Mouse (Mus musculus) forebrain, embryonic 15.5 days (tissue): Measurements from ENCODE around the gene Tcf15. TPM values are rescaled to one million over a fixed set of nuclear protein-coding genes. Genes with fewer than 3 reads are reported as not detected.

Source experiments
- ATAC-seq: fragments of 200-750 bp; cut with Nextera tagmentation; replicated peaks from 2 replicates; pipeline ENCODE4 v1.8.0; 2017; ENCODE audit warnings: mild to moderate bottlenecking, moderate TSS enrichment, moderate library complexity
- H3K27ac ChIP-seq: fragments of 300-500 bp; sonication (generic); replicated peaks from 2 replicates; pipeline ENCODE4 v1.5.1; 2015; ENCODE audit warnings: mild to moderate bottlenecking, inconsistent platforms
- H3K27me3 ChIP-seq: fragments of 300-500 bp; sonication (generic); 2 replicates; pipeline ENCODE4 v1.6.1; 2015; ENCODE audit warnings: inconsistent platforms
- H3K36me3 ChIP-seq: fragments of 300-500 bp; sonication (generic); 2 replicates; pipeline ENCODE4 v1.6.1; 2015; ENCODE audit warnings: mild to moderate bottlenecking, inconsistent platforms
- H3K4me1 ChIP-seq: fragments of 300-500 bp; sonication (generic); 2 replicates; pipeline ENCODE4 v1.6.1; 2015; ENCODE audit warnings: inconsistent platforms
- H3K4me2 ChIP-seq: fragments of 300-500 bp; sonication (generic); replicated peaks from 2 replicates; pipeline ENCODE4 v1.6.1; 2015; ENCODE audit warnings: mild to moderate bottlenecking, inconsistent platforms
- H3K4me3 ChIP-seq: fragments of 300-500 bp; sonication (generic); 2 replicates; pipeline ENCODE4 v1.5.1; 2015; ENCODE audit warnings: mild to moderate bottlenecking, inconsistent platforms
- H3K9ac ChIP-seq: fragments of 300-500 bp; sonication (generic); replicated peaks from 2 replicates; pipeline ENCODE4 v1.6.1; 2015; ENCODE audit warnings: mild to moderate bottlenecking, inconsistent platforms
- H3K9me3 ChIP-seq: fragments of 300-500 bp; sonication (generic); 2 replicates; pipeline ENCODE4 v1.6.1; 2016; ENCODE audit warnings: inconsistent platforms
- WGBS: fragments of 180-500 bp; shearing (Covaris S2); methylation state at CpG from one replicate; pipeline ENCODE4 v1.1.7; 2015; ENCODE audit warnings: mixed read lengths; 5-methylcytosine and 5-hydroxymethylcytosine counted together
- polyA plus RNA-seq: library from polyadenylated mRNA; unstranded; fragments of >200 nt; fragmentation: Nextera tagmentation; extraction: Ambion mirVana; gene quantifications from 2 replicates; pipeline ENCODE4 v1.2.1, GENCODE M21; 2015

The Tcf15 gene
- polyA plus RNA-seq, 1 experiment from 2014 or later, result 1.8 TPM

GRCm38 (mm10) chr2:152108702-152109101 is 34.7 kb upstream of the Tcf15 start:
- no peak overlapping the region for H3K4me2 ChIP-seq

GRCm38 (mm10) chr2:152109386-152109785 is 34.0 kb upstream of the Tcf15 start:
- WGBS, result 83% methylated on average over 5 of the region's 5 CpGs
- H3K4me3 ChIP-seq, result no peak overlapping the region
- no peak overlapping the region for H3K27ac ChIP-seq
- no peak overlapping the region for H3K4me2 ChIP-seq
- peaks cover 26% of the 10 kb centered on the region for H3K4me1 ChIP-seq
- no peak for ATAC-seq
- no peak overlapping the region for H3K9ac ChIP-seq
- H3K9me3 ChIP-seq, result no peaks in the 10 kb centered on the region
- H3K27me3 ChIP-seq, result no peaks in the 10 kb centered on the region
- no peaks in the 10 kb centered on the region for H3K36me3 ChIP-seq

More at GRCm38 (mm10) chr2:152108702-152109101, 34.7 kb upstream of the Tcf15 start:
- WGBS, result 47% methylated on average over 7 of the region's 7 CpGs
- Histone ChIP-seq H3K27me3 (no peaks in the 10 kb centered on the region), H3K9ac (no peak overlapping the region), H3K9me3 (no peaks in the 10 kb centered on the region), H3K36me3 (no peaks in the 10 kb centered on the region), H3K27ac (no peak overlapping the region), H3K4me3 (no peak overlapping the region), H3K4me1 (peaks cover 25% of the 10 kb centered on the region)
- no peak for ATAC-seq

GRCm38 (mm10) chr2:152111311-152111710 is 32.0 kb upstream of the Tcf15 start:
- H3K9ac ChIP-seq, result no peak overlapping the region
- H3K27ac ChIP-seq, result no peak overlapping the region
- no peaks in the 10 kb centered on the region for H3K36me3 ChIP-seq
- no peak overlapping the region for H3K4me3 ChIP-seq
- H3K27me3 ChIP-seq, result no peaks in the 10 kb centered on the region
- no peak overlapping the region for H3K4me2 ChIP-seq
- no peak for ATAC-seq
- no peaks in the 10 kb centered on the region for H3K9me3 ChIP-seq
- H3K4me1 ChIP-seq, result peaks cover 23% of the 10 kb centered on the region
- 55% methylated on average over 2 of the region's 2 CpGs for WGBS

GRCm38 (mm10) chr2:152111920-152112319 is 31.4 kb upstream of the Tcf15 start:
- Histone ChIP-seq H3K27ac (no peak overlapping the region), H3K27me3 (no peaks in the 10 kb centered on the region), H3K4me1 (peaks cover 19% of the 10 kb centered on the region), H3K36me3 (no peaks in the 10 kb centered on the region), H3K9ac (no peak overlapping the region), H3K4me2 (no peak overlapping the region), H3K4me3 (no peak overlapping the region), H3K9me3 (no peaks in the 10 kb centered on the region)
- peak; percentile 83 for ATAC-seq
- WGBS, result 9% methylated on average over 7 of the region's 7 CpGs

GRCm38 (mm10) chr2:152112490-152112889 is 30.9 kb upstream of the Tcf15 start:
- Histone ChIP-seq H3K27ac (no peak overlapping the region), H3K4me3 (no peak overlapping the region), H3K9me3 (no peaks in the 10 kb centered on the region), H3K36me3 (no peaks in the 10 kb centered on the region), H3K27me3 (no peaks in the 10 kb centered on the region), H3K4me1 (peaks cover 19% of the 10 kb centered on the region), H3K9ac (no peak overlapping the region), H3K4me2 (no peak overlapping the region)
- ATAC-seq, result no peak; the same call in 1 of the 2 replicates
- WGBS, result 79% methylated on average over 5 of the region's 5 CpGs

GRCm38 (mm10) chr2:152112970-152113369 is 30.4 kb upstream of the Tcf15 start:
- 67% methylated on average over 10 of the region's 10 CpGs for WGBS
- no peak for ATAC-seq
- Histone ChIP-seq H3K9me3 (no peaks in the 10 kb centered on the region), H3K27me3 (no peaks in the 10 kb centered on the region), H3K9ac (no peak overlapping the region), H3K4me2 (no peak overlapping the region), H3K36me3 (no peaks in the 10 kb centered on the region), H3K4me1 (peaks cover 19% of the 10 kb centered on the region), H3K4me3 (no peak overlapping the region), H3K27ac (no peak overlapping the region)

GRCm38 (mm10) chr2:152114057-152114975 is 29.0 kb upstream of the Tcf15 start:
- WGBS, result 12% methylated on average over 35 of the region's 36 CpGs
- ATAC-seq, result 0 out of 2 replicates have a peak, but pooled peaks have one; percentile 23
- Histone ChIP-seq H3K27ac (no peak overlapping the region), H3K9me3 (no peaks in the 10 kb centered on the region), H3K4me2 (peak overlapping the region; percentile 54), H3K27me3 (no peaks in the 10 kb centered on the region), H3K4me1 (peaks cover 15% of the 10 kb centered on the region), H3K9ac (peak overlapping the region; percentile 36), H3K4me3 (peak overlapping the region; percentile 27), H3K36me3 (no peaks in the 10 kb centered on the region)

GRCm38 (mm10) chr2:152117694-152118093 is 25.7 kb upstream of the Tcf15 start:
- 85% methylated on average over 7 of the region's 7 CpGs for WGBS
- no peak for ATAC-seq
- H3K4me1 ChIP-seq, result peaks cover 12% of the 10 kb centered on the region
- H3K36me3 ChIP-seq, result no peaks in the 10 kb centered on the region
- no peak overlapping the region for H3K4me3 ChIP-seq
- H3K4me2 ChIP-seq, result no peak overlapping the region
- H3K27me3 ChIP-seq, result no peaks in the 10 kb centered on the region
- no peaks in the 10 kb centered on the region for H3K9me3 ChIP-seq
- H3K9ac ChIP-seq, result no peak overlapping the region
- no peak overlapping the region for H3K27ac ChIP-seq

GRCm38 (mm10) chr2:152119228-152119865 is 24.0 kb upstream of the Tcf15 start:
- Histone ChIP-seq H3K27ac (no peak overlapping the region), H3K4me3 (no peak overlapping the region), H3K36me3 (no peaks in the 10 kb centered on the region), H3K27me3 (no peaks in the 10 kb centered on the region), H3K9me3 (no peaks in the 10 kb centered on the region), H3K4me2 (no peak overlapping the region), H3K9ac (no peak overlapping the region), H3K4me1 (peaks cover 9% of the 10 kb centered on the region)
- ATAC-seq, result no peak
- 70% methylated on average over 6 of the region's 6 CpGs for WGBS

GRCm38 (mm10) chr2:152122896-152123295 is 20.5 kb upstream of the Tcf15 start:
- H3K9me3 ChIP-seq, result no peaks in the 10 kb centered on the region
- no peak for ATAC-seq
- 77% methylated on average over 9 of the region's 9 CpGs for WGBS
- no peak overlapping the region for H3K9ac ChIP-seq
- H3K4me1 ChIP-seq, result no peaks in the 10 kb centered on the region
- no peak overlapping the region for H3K27ac ChIP-seq
- H3K36me3 ChIP-seq, result no peaks in the 10 kb centered on the region
- H3K4me2 ChIP-seq, result no peak overlapping the region
- no peaks in the 10 kb centered on the region for H3K27me3 ChIP-seq
- H3K4me3 ChIP-seq, result no peak overlapping the region

GRCm38 (mm10) chr2:152128597-152128996 is 14.8 kb upstream of the Tcf15 start:
- H3K9me3 ChIP-seq, result no peaks in the 10 kb centered on the region
- H3K27ac ChIP-seq, result no peak overlapping the region
- no peak for ATAC-seq
- no peaks in the 10 kb centered on the region for H3K4me1 ChIP-seq
- H3K4me3 ChIP-seq, result no peak overlapping the region
- no peak overlapping the region for H3K4me2 ChIP-seq
- H3K27me3 ChIP-seq, result no peaks in the 10 kb centered on the region
- H3K36me3 ChIP-seq, result no peaks in the 10 kb centered on the region
- 77% methylated on average over 2 of the region's 2 CpGs for WGBS
- H3K9ac ChIP-seq, result no peak overlapping the region

GRCm38 (mm10) chr2:152129778-152130177 is 13.6 kb upstream of the Tcf15 start:
- Histone ChIP-seq H3K4me1 (no peaks in the 10 kb centered on the region), H3K27ac (no peak overlapping the region), H3K9me3 (no peaks in the 10 kb centered on the region), H3K9ac (no peak overlapping the region), H3K4me2 (no peak overlapping the region), H3K4me3 (no peak overlapping the region), H3K36me3 (no peaks in the 10 kb centered on the region), H3K27me3 (no peaks in the 10 kb centered on the region)
- 74% methylated on average over 3 of the region's 3 CpGs for WGBS
- ATAC-seq, result no peak
